Mouse (Mus musculus) hematopoietic multipotent progenitor cell, adult 10-12 weeks (in vitro differentiated cells): Measurements from ENCODE around the gene Esr1. TPM values are rescaled to one million over a fixed set of nuclear protein-coding genes. Genes with fewer than 3 reads are reported as not detected.

Experiments
- polyA plus RNA-seq: library from polyadenylated mRNA; stranded (reverse); fragments of >175 nt; gene quantifications from 2 replicates; pipeline ENCODE4 v1.2.3, GENCODE M21; 2012; ENCODE audit warnings: low replicate concordance

The Esr1 gene
- 4.8 and 7.0 TPM in 2 replicates for polyA plus RNA-seq

GRCm38 (mm10) chr10:4611386-4612155, at the start of gene Esr1:
Esr1 (plus strand) TSS chr10:4611593.

Other genes with a start within 250 kb of the Esr1 start
- gene Zbtb2, start 223.5 kb upstream of the Esr1 start, polyA plus RNA-seq: 10.2 and 12.0 TPM in 2 replicates
- 2.7 and 19.0 TPM in 2 replicates for gene Rmnd1, start 179.2 kb upstream of the Esr1 start, polyA plus RNA-seq
- 2.1 and 9.4 TPM in 2 replicates for gene Armt1, start 179.1 kb upstream of the Esr1 start, polyA plus RNA-seq
- gene Ccdc170, start 129.1 kb upstream of the Esr1 start, polyA plus RNA-seq: not detected in 2 replicates